Mouse (Mus musculus) ovary, postnatal 36 days (tissue): Measurements from ENCODE around the gene Unc5b.
A peak's percentile ranks its signal among the peaks of the same experiment; 100 is the strongest.
"Not testable (repeated sequence)": the region's sequence is repeated elsewhere in the genome, so short reads cannot be mapped to it uniquely, and the experiment has no call there.

Source experiments
- DNase-seq: peaks from one replicate; pipeline ENCODE4 v3.0.0; 2022; ENCODE audit warnings: low spot score, mixed read lengths

Gene Unc5b

DNA sequence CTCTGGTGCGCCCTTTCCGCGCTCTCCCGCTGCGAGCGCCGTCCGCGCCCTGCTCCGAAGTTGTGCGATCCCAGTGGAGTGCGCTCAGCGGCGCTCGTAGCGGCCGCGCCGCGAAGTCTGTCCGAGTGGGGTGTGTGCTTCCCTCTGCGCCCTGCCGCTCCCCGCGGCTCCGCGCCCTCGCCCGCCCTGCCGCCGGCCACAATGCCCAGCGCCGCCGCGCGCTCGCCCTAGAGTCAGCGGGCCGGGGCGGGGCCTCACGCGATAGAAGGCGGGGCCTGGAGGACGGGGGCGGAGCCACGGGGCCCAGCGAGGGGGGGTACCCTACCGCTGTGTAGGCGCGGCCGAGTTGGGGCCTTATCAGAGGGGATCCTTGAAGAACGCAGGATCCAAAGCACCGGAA lies at the start of gene Unc5b:
TSS of gene Unc5b (minus strand) at position 203 of the 400 bp plus-strand sequence.
- peak; percentile 98 for DNase-seq

DNA sequence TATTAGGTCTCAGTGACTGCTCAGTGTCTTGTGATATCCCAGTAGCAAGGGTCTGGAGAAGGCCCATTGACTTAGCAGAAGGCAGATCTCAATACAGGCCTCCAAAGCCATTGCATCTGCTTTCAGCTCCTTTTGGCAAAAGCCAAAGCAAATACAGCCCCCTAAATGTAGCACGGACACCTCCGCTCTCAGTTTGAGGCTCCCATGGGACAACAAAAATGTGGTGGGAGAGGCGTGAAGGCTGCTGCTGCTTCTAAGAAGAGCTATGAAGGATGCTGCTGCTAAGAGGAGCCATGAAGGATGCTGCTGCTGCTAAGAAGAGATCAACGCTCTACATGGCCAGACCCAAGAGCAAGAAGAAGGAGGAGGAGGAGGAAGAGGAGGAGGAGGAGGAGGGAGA lies 48.4 kb upstream of the Unc5b start:
- no peak for DNase-seq

DNA sequence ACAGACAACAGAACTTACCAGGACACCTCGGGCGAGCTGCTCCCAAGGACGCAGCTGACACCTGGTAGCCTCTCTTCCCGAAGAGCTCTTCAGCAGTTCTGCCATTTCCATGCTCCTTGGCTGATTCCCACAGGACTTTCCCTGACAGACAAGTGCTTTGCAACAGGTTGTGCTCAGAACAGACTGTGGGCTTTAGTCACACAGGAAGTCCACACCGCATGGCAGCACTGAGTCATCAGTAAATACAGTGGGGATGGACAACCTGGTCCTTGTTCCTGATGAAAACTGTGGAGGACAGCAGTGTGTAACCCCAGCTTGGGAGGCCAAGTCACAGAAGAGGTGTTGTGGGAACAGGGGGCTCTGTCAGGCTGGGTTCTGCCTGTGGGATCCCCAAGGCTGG lies 45.7 kb upstream of the Unc5b start:
- no peak for DNase-seq

DNA sequence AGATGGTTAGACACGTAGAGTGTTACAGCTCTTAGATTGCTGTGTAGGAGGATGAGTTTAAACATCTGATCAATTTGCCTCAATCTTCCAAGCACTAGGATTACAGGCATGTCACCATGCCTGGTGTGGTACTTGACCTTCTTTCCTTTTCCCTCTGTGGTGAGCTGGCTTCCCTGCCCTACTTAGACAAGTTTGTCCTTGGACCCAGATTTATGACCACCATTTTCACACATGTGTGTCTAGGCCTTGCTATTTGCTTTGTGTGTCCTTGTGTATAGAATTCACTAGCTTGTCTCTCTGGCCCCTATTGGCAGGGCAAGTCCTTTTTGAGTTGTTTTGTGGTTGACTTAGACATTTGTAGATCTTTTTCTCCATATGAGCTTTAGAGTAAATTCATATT lies 43.6 kb upstream of the Unc5b start:
- no peak for DNase-seq

DNA sequence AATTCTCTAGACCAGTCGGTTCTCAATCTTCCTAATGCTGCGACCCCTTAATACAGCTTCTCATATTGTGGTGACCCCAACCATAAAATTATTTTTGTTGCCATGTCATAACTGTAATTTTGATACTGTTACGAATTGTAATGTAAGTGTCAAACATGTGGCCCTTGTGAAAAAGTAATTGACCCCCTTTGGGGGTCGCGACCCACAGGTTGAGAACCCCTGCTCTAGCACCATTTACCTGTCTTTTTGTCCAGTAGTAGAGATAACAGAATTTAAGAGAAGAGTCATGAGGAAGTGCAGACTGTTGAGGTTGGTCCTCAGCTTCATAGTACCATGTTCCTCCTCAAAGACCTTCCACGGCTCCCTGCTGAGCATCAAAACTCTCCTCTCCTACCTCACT lies 31.9 kb upstream of the Unc5b start:
- no peak for DNase-seq

DNA sequence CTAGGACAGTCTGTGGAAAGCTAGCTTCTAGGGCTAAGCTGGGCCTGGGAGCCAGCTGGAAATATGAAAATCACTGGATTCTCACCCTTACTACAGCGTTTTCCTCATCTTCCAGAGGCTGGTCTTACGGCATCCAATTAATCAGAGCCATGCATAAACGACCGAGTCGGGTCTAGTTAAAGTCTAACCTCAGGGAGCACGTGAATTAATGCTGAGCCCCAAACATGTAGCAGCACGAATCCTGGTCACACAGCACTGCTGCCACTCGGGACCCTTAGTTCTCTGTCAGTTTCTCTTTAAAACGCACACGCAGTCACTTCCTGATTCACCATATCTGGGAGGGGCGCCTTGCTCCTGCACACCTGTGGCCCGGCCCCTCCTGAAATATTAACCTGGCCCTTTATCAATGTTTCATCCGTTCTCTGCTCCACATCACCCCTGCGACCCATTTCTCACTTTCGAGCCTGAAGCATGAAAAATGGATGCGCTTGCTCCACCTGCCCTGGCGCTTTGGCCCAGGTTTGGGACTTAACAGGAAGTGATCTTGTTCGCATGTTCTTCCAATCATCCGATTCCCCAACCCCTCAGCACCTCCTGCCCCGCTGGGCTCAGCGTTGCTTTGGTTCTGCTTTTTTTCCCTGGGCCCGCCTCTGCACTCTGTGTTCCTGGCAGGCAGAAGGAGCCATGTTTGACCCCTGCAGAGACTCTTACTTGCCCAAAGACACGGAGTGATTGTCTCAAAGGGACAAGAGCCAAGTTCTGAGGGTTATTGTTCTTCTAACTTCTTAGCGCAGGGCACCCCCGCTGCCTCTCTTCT lies 31.3 kb upstream of the Unc5b start:
- no peak for DNase-seq

DNA sequence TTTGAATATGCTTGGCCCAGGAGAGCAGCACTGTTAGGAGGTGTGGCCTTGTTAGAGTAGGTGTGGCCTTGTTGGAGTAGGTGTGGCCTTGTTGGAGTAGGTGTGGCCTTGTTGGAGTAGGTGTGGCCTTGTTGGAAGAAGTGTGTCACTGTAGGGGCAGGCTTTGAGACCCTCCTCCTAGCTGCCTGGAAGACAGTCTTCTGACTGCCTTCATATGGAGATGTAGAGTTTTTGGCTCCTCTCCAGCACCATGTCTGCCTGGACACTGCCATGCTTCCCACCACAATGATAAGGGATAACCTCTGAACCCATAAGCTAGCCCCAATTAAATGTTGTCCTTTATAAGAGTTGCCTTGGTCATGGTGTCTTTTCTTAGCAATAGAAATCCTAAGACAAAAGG lies 13.9 kb upstream of the Unc5b start:
- not testable (repeated sequence) for DNase-seq

DNA sequence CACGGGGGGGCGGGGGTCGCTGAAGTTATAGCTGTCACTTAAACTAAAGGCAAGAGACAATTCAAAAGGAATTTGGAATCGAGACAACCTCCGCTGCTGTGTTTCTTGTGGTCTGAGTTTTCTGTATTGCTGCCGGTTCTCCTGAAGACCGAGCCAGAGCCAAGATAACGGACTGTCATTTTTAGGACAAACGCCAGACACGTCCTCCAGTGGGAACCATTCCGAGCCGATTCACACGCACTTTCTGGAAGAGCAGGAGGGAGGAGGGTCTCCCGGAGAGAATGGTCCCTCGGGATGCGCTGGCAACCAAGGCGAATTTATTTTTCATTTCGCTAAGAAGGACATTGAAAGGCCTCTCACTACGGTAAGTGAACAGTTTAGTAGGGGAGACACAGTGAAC lies 7.4 kb upstream of the Unc5b start:
- no peak for DNase-seq

DNA sequence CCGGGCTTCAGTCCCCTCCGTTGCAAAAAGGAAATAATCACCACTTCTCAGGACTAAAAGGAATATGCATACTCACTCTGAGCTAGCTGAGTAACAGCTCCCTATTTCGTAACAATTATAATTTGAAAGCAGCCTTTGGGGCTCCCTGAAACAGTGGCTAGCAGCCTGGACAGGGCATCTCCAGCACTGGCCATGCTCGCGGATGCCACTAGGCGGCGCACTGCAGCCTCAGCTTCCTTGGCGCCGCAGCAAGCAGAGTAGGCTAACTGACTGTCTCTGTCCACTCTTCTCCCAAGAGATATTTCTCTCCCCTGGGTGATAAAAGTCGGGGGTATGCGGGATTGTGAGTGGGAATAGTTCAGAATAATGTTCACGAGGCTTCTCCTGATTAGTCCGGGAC lies 3.6 kb upstream of the Unc5b start:
- peak; percentile 75 for DNase-seq

DNA sequence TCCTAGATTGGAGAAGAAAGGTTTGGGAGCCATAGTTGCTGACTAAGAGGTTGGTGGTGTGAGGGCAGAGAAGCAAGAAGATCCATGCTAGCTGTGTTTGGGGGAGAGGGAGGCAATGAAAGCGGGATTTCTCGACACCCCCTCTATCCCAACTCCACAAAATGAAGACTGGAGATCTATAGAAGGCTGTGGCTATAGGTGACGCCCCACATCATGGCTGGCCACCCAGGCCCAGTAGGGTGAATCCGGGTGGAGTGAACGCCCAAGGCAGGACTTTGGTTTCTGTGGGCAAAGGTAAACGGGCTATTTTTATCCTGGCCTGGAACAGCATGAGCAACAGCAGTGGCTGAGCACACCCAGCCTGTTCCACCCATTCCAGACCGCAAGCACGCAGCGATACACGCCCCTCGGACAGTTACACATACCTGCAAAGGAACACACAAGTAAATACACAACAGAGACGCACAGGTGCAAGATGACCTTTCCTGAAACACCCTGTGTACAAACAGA lies 1.3 kb upstream of the Unc5b start:
- no peak for DNase-seq

DNA sequence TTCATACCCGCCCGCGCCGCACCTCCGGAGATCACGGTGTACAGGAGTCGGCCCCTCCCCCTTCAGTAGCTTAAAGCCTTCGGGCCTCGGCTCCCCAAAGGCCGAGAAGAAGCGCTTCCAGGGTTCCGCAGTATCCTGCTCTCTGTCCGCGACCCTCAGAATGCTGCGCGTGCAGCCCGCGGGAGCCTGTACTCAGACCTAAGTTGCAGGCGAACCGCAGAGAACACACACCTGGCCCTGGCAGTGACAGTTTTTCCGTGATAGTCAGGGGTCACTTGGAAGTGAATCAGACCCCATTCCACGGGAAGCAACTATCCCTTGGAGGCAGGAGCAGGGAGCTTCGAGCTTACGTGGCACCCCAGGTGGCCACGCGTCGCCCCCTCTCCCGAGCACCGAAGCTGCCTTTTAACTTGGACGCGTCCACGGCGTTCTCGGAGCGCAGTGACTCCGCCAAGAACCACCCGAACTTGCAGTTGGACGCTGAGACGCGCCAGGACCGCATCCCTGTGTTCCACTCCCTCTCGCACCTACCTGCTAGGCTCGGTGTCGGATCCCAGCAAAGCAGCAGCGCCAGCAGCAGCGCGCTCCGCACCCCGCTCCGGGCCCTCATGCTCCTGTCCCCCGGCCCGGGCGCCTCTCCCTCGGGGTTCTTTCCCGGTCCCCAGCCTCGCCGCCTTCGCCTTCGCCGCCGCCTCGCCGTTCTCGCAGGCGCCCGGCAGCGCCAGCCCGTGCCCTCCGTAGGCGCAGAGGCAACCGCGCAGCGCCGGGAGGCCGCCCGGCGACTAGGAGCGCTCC lies 628 bp downstream of the Unc5b start:
- DNase-seq = no peak

DNA sequence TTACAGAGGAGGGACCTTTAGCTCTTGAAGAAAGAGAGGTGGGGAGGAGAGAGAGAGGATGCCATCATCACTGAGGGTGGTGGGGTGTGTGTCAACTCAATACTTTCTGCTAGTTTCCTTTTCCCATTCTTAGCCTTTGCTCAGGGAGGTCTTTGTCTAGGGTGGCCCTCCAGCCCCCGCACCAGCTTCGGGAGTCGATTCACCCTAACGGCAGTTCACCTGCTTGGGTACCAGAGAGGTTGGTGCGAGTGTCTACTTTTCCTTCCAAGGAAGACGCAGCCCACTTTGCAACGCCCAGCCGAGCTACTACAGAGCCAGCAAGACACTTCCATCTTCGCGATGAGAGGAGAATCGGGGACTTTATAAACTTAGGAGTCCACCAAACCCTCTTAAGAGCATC lies 1.4 kb downstream of the Unc5b start:
- no peak for DNase-seq

DNA sequence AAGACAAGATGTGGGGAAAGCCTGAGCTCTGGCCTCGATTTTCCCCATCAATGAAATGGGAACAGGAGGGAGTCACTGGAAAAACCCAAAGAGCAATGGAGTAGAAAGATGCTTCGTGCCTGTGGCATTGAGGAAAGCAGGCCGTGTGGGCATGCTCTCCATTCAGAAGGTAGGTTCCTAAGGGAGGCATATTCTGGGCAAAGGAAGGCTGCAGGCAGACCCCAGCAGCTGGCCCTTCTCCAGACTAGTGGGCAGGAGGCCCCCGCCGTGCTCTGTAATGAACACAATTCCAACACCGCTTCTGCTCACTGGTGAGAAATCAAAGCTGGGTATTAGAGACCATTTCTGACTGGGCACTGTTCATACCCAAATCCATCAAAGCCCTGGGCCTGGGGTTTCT lies 2.3 kb downstream of the Unc5b start:
- DNase-seq = no peak

DNA sequence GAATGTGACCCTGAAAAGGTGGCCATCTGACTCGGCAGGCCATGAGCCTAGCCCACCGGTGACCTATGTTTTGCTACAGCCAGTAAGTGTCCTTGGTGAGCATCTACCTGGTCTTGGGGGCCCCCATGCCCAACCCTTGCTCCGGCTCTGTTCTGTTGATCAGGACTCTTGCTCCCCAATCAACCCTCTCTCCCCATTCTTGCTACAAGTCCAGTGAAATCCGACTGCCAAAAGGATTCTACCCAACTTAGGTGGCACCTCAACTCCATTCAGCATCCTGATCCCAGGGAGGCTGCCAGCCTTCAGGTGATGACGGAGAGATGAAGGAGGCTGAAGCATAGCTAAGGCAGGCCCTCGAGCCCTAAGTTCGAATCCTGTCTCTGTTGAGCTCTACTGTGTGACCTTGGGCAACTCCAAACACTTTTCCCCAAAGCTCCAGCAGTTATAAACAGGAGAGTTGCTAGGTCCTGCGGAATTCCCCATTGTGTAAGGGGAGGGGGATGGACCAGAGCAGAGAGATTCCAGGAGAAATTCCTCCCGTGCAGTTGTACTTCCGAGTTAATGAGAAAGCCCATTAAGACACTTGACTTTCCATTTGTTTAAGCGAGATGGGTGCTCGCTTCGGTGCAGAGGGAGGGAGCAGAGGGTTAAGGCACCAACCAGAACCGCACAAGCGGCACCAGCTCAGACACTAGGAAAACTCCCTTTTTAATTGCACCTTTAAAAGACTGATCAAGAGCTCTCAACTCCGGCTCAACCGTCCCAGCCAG lies 3.3 kb downstream of the Unc5b start:
- no peak for DNase-seq

DNA sequence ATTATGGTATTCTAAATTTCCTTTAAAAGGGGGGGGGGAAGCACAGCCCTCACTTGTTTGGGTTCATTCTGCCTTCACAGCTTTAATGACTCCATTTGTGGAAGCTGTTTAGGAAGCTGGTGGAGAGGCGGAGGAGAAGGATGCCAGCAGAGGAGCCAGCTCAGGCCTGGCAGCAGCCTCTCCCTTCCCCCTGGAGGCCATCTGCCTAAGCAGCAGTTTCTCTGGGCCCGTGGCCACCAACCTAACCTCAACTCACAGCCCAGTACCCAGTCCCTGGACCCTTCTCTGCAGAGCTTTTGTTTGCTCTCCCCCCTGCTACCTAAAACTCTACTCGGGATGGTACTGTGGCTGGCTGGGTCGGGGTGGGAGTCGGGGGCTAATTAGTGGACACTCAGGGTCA lies 4.1 kb downstream of the Unc5b start:
- DNase-seq = no peak

DNA sequence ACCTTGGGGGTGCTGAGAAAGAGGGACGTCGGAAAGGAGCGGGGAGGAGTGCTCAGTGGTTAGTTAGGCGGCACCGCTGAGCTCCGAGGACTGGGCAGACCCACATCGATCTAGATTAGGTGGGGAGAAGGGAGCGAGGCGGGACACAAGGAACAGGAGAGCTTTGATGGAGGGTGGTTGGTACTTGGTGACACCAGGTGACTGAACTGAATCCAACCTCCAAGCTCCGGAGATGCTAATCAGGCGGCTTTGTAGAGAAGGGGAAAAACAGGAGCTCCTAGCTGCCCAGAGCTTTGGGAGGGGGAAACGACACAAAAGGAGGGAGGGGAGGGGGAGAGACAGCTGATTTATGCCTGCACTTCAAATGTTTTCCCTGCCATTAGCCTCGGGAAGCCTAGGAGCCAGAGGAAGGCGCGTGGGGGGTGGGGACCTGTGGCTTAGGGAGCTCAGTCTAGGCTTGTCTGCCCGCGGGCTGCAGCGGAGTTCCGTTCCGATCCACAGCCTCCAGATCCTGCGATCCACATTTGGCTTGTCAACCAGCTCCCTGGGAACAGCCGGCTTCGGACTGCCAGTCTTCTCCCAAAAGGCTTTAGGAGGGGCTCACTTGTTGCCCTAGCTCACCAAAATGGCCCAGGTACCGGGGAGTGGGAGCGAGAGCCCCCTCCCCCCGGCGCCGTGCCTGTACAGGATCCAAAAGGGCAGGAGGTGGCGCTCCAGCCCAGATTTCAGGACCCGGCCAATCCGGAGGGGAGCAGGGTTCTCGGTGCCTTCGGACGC lies 4.7 kb downstream of the Unc5b start:
- no peak for DNase-seq

DNA sequence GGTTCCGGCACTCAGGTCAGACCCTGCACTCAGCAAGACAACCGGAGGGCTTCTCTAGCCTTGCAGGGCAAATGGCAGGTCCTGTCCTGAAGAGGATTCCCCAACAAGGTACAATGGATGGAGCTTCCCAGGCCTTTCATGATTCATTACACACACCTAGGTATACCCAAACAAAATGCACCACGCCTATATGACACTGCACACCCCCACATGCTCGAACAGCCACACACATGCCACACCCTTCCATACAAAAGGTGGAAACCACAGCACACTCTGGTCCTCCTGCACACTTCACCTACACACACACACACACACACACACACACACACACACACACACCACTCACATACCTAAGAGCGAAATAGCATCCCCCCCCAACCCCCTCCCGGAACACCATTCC lies 5.4 kb downstream of the Unc5b start:
- DNase-seq = no peak

DNA sequence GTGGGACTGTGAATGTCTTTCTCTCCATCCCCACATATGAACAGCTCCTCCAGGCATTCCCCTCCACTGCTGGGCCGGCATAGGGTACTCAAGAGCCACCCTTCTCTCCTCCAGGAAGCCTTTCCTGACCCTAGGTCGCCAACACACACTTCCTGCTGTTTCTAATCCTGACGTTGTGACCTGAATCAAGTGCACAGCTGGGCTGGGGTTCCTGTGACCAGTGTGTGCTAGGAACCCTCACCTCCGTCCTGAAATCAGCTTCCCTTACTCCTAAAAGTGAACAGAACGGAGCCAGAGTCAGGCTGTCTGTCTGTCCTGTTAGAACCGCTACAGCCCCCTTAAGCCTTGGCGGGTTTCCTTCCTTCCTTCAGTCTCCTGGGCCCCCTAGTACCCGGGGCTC lies 7.6 kb downstream of the Unc5b start:
- DNase-seq = no peak

DNA sequence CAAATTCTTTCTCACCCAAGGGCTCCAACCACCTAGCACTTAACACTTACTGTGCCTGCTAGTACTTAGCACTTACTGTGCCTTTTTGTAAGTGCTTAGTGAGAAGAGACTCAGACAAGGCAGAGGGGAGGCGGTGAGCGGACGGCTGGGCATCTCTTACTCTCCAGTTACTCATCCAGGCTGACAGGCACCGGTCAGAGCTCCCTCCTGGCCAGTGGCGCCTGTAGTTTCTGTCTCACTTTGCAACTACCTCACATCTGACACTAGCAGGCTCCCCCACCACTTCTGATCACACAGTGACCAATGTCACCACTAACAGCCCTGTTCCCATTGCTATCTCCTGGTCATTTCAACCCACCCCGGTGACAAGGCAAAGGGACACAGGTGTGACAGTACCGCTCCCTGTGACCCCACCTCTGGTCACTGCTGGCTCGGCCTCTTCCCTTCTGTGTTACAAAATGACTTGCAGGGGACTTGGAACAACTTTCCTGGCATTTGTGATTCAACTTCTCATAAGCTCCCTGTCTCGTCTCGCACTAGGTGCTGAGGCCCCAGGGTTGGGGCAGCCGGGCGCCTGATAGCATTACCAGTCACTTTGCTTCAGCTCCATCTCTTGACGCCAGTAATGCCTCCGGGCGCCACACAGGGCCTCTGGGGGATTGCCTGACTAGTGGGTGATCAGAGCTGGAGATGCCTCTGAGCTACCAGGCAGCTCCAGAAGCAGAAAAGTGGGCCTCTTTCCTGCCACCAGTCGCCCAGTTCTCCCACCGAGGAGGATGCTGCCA lies 8.5 kb downstream of the Unc5b start:
- DNase-seq = no peak

DNA sequence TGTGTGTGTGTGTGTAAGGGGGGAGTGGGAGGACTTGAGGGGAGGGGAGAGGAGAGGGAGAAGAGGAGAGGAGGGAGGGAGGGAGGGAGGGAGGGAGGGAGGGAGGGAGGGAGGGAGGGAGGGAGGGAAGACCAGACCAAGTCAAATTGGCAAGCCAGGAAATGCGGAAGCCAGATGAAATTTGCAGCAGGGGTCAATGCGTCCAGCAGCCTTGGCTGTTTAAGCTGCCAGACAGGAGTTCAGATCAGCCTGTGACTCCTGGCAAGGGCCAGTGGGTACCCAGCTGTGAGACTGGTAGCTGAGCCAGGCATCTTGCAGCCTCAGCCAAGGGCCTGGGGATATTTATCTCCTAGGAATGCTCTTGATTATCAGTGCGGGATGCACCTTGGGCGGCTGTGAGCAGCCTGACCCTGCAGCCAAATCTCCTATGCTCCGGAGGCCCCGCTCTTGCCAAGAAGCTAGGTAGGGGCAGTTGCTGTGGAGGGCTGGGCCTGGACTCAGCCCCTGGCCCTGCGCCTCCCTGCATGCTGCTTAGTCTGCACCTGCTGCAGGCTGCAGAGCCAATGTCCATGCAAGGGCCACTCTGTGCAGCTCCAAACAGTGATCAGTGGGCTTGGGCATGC lies 9.5 kb downstream of the Unc5b start:
- no peak for DNase-seq

DNA sequence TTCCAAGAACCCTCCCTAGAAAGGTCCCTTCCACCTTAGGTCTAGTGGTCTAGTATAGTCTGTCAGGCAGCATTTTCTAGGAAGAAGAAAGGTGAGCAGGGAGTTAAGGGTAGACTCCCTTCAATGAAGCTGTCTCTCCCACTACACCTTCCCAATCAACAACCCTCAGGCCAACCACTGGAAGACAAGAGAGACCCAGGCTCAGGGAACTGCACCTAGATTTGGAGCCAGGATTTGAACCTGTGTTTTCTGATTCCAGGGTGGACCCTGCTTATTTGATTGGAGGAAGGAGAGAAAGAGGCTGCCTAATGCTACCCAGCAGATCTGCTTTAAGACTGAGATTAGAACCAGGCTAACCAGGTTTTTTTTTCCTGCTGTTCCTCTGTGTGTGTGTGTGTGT lies 10.1 kb downstream of the Unc5b start:
- no peak for DNase-seq
